Mouse (Mus musculus) MEL (cell line): ENCODE measurements around the gene Bcar1.

Experiments
- EP300 ChIP-seq, 2 experiments: IDR thresholded peaks; 2 replicates each; pipeline ENCODE4 v1.6.1; 2011; ENCODE audit warnings: improper control_type of control experiment in 2 of 2, low read length in 2 of 2, low read depth in 1 of 2, mild to moderate bottlenecking in 1 of 2
- KAT2A ChIP-seq: conservative IDR thresholded peaks from 2 replicates; pipeline ENCODE4 v1.6.1; 2012; ENCODE audit warnings: low read depth, low read length, improper control_type of control experiment, inconsistent platforms
- MAX ChIP-seq: IDR thresholded peaks from 2 replicates; pipeline ENCODE4 v1.6.1; 2011; ENCODE audit warnings: low read length, improper control_type of control experiment
- POLR2A ChIP-seq, 2 experiments: IDR thresholded peaks; 2 replicates each; pipeline ENCODE4 v1.6.1; 2011 to 2012; ENCODE audit warnings: low read length in 2 of 2, mild to moderate bottlenecking in 2 of 2, control low read depth in 1 of 2, improper control_type of control experiment in 1 of 2, low read depth in 1 of 2, moderate library complexity in 1 of 2; ENCODE audit not compliant: control insufficient read depth in 1 of 2, insufficient read depth in 1 of 2, poor library complexity in 1 of 2

GRCm38 (mm10) chr8:111662473-111662872 lies 81.1 kb downstream of the Bcar1 start:
- no peak for TF ChIP-seq MAX
- TF ChIP-seq EP300 (IDR thresholded peaks at IDR 0.05; ENCODE audit: low read depth in 1 of 2, low read length in 2 of 2) = no peak
- no peak for TF ChIP-seq POLR2A (IDR thresholded peaks at IDR 0.05; ENCODE audit: control insufficient read depth in 1 of 2, insufficient read depth in 1 of 2, low read depth in 1 of 2, low read length in 2 of 2, poor library complexity in 1 of 2)
- TF ChIP-seq KAT2A = no peak
